Mouse (Mus musculus) ovary, adult 10 weeks (tissue): Measurements from ENCODE around the gene Olfr13. TPM values are rescaled to one million over a fixed set of nuclear protein-coding genes. Genes with fewer than 3 reads are reported as not detected.

Experiments used
- polyA plus RNA-seq: library from polyadenylated mRNA; stranded (reverse); fragments of 350-450 nt; fragmentation: Illumina TruSeq; extraction: RNeasy Lipid Tissue Mini Kit (QIAGEN cat#74804); gene quantifications from one replicate; pipeline ENCODE4 v1.2.3, GENCODE M21; 2014

Gene Olfr13
- not detected for polyA plus RNA-seq

DNA sequence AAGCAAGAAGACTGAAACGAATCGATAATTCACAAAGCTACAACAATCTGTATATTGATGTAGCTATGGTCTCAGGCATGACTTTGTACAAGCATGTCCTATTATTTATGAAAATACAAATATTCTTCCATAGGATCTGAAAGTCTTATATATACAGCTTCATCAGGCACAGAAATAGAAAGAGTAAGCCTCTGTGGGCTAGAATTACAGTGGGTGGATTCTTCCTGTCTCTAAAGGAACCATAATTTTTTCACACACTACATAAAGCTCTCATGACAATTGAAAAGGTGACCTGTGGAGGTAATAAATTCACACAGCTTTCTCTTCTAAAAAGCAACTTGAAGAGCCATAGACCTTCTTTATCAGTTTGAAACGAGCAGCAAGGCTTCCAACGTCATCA, at the start of gene Olfr13:
Gene Olfr13, plus strand, starts transcription at position 301 of the 400 bp plus-strand sequence.

DNA sequence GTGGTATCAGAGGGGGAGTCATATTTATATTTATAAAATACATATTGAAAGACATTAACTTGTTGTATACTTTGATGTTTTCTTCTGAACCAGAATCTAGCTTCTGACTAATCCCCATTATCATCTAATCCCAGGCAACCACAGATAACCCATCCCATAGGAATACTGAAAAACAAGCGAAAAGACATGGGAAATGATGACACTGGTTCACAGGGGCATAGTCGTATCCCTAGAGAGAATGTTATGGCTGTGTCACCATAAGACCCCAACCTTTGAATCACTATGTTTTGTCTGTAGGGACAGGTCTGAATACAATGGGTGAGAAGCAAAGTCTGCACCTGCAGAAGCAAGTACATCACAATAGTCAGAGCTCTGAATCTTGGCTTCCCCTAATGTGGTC, 25.7 kb upstream of the Olfr13 start, which contains the start of gene Olfr237-ps1:
Gene Olfr237-ps1, plus strand, starts transcription at position 301 of the 400 bp plus-strand sequence.

DNA sequence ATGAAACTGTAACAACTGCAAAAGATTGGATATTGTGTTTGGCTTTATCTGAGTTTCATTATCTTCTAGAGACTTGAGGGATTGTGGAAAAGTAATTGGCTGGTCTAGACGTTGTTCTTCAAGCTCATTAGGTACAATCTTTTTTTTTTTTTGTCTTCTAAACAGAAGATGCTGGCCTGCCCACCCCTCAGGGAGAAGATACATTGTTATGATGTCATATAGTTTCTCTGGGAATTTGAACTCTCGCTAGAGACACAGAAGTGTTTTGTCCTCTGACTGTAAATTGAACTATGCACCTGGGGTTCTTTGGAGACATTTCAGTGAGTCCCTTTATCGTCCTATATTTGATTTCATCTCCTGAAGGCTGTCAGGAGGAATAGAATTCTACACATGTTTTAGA, 9.0 kb upstream of the Olfr13 start, which contains the start of gene Olfr437:
Gene Olfr437, plus strand, starts transcription at position 301 of the 400 bp plus-strand sequence.

DNA sequence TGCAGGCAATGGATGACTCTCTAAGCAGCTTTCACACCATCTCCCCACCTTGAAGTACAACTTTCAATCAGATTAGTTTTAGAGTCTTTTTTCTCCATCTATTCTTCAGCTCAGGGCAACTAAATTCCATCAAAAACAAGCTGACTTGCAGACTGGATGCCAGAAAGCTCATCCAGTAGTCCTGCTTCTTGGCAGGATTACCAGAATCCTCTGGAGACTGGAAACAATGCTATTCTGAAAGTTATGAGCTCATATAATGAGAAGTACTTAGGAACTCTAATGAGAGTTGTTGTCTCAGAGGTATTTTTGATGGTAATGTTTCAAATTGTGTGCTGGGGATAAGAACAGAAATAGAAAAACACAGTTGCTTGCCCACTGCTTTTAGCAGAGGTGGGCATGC, 24.8 kb downstream of the Olfr13 start, which contains the start of gene Olfr435:
Gene Olfr435, plus strand, starts transcription at position 366 of the 400 bp plus-strand sequence.

DNA sequence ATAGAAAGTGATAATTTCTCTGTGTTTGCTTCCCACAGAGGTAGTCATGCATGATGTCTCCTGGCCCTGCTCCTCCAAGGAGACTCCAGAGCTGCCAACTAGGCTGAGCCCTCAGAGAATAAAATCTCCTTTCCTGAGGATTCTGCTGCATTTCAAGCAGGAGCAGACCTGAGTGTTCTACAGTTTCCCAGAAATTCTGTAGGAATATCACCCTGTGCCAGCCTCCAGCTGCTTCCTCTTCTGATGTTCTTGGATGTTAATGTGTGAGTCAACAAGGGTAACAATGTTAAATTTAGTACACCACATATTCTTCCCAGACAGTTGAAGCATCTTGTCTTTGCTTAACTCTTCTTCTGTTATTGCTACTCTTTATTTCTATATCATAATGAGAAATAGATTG, 40.9 kb downstream of the Olfr13 start, which contains the start of gene Olfr434:
Gene Olfr434, plus strand, starts transcription at position 149 of the 400 bp plus-strand sequence.

Other genes starting within 250 kb of the Olfr13 start
- gene Olfr444, start 223.1 kb upstream of the Olfr13 start, polyA plus RNA-seq, result not detected
- gene Olfr441, start 65.8 kb upstream of the Olfr13 start, polyA plus RNA-seq, result not detected
- not detected for gene Olfr237-ps1, start 25.6 kb upstream of the Olfr13 start, polyA plus RNA-seq
- gene Olfr437, start 8.9 kb upstream of the Olfr13 start, polyA plus RNA-seq, result not detected
- gene Olfr435, start 25.0 kb downstream of the Olfr13 start, polyA plus RNA-seq, result not detected
- gene Olfr434, start 40.9 kb downstream of the Olfr13 start, polyA plus RNA-seq, result not detected
- gene Olfr47, start 59.4 kb downstream of the Olfr13 start, polyA plus RNA-seq, result not detected
- 20.1 TPM for gene Arhgef5, start 93.4 kb downstream of the Olfr13 start, polyA plus RNA-seq
- gene Nobox, start 137.4 kb downstream of the Olfr13 start, polyA plus RNA-seq, result 7.1 TPM